Comparison of ENCODE assay signal across 25 mouse cellular contexts in the genomic region with DNA sequence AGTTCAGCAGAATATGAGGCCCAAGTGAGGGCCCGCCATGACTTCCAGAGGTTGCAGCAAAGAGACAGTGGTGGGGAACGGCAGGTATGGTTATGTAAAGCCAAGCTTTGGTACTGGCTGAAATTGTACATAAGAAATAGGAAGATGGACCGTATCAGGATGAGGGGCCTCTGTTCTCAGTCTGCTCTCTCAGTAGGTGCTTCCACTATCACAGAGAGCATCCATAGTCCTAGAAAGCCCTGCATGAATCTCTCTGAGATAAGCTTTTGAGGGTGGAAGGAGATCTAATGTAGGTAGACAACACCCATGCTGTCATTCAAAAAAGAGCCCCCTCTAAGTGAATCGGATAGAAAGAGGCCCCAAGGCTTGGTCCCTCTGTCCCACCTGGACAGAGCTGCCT. TPM values are rescaled to one million over a fixed set of nuclear protein-coding genes. Genes with fewer than 3 reads are reported as not detected.
A peak's percentile ranks its signal among the peaks of the same experiment; 100 is the strongest.
DNase-seq lines count a peak whose midpoint lies in the region; ATAC-seq and TF ChIP-seq lines count a peak whose summit lies in the region.
"Had no signal": no experiment of that assay in that cellular context is flagged by ENCODE, and none has a peak within 500 bp of the region (broad histone marks: within the 10 kb centered on the region; RNA-seq: fewer than 3 reads in every experiment).

No protein-coding gene starts in this region.

- WGBS in liver, embryonic 11.5 days = 66% methylated on average over 4 of the region's 4 CpGs
- WGBS in liver, embryonic 14.5 days (ENCODE audit: insufficient replicate concordance) = 35% methylated on average over 4 of the region's 4 CpGs
- 72% methylated on average over 4 of the region's 4 CpGs for WGBS in liver, postnatal 0 days (ENCODE audit: insufficient replicate concordance)

- TF ChIP-seq EP300 in liver, embryonic 14.5 days (IDR thresholded peaks at IDR 0.05; ENCODE audit: low read depth) = peak; percentile 36
- TF ChIP-seq EP300 in liver, postnatal 0 days (IDR thresholded peaks at IDR 0.05; ENCODE audit: low read depth) = no peak

- no peak overlapping the region for H3K9ac ChIP-seq in liver, embryonic 11.5 days (ENCODE audit: low read depth, low read length)
- no peak overlapping the region for H3K9ac ChIP-seq in liver, embryonic 14.5 days (replicated peaks)
- no peak overlapping the region for H3K9ac ChIP-seq in liver, postnatal 0 days (replicated peaks)
- H3K9ac ChIP-seq: forebrain, embryonic 13.5 days; hindbrain, embryonic 12.5 days; hindbrain, embryonic 15.5 days had no signal

- H3K9me3 ChIP-seq in liver, embryonic 11.5 days (ENCODE audit: control insufficient read depth, low read length) = no peaks in the 10 kb centered on the region
- no peaks in the 10 kb centered on the region for H3K9me3 ChIP-seq in liver, embryonic 14.5 days (ENCODE audit: control insufficient read depth, low read length)
- H3K9me3 ChIP-seq in liver, postnatal 0 days (ENCODE audit: low read length) = no peaks in the 10 kb centered on the region
- H3K9me3 ChIP-seq: forebrain, embryonic 10.5 days; forebrain, embryonic 13.5 days; hindbrain, embryonic 12.5 days; hindbrain, embryonic 15.5 days had no signal

- no peak for DNase-seq in liver, embryonic 11.5 days (ENCODE audit: low spot score)
- DNase-seq in liver = no peak
- no peak for DNase-seq in liver, embryonic 14.5 days (ENCODE audit: low read depth in 3 of 3, low spot score in 3 of 3)
- DNase-seq in liver, postnatal 0 days = no peak
- DNase-seq in urinary bladder, adult 2 months (ENCODE audit: low spot score) = no peak
- no peak for DNase-seq in heart, adult 9 months (ENCODE audit: low spot score in 2 of 2)
- DNase-seq: adrenal gland, postnatal 10 days; adrenal gland, postnatal 36 days; cerebellum, adult 11 months; cerebellum, adult 2 months; cerebellum, postnatal 10 days; cerebellum, postnatal 36 days; gastrocnemius, postnatal 10 days; gastrocnemius, postnatal 36 days; heart, adult 2 months had no signal

- H3K36me3 ChIP-seq in liver, embryonic 11.5 days (ENCODE audit: control insufficient read depth, insufficient read depth, low read length) = no peaks in the 10 kb centered on the region
- no peaks in the 10 kb centered on the region for H3K36me3 ChIP-seq in liver, embryonic 14.5 days (replicated peaks; ENCODE audit: control insufficient read depth, insufficient read depth, low read depth)
- H3K36me3 ChIP-seq in liver, postnatal 0 days (replicated peaks; ENCODE audit: insufficient read depth, low read length) = no peaks in the 10 kb centered on the region
- H3K36me3 ChIP-seq: forebrain, embryonic 10.5 days; hindbrain, embryonic 12.5 days had no signal

- no peak overlapping the region for H3K27ac ChIP-seq in liver, embryonic 11.5 days (ENCODE audit: low read depth, low read length)
- no peak overlapping the region; the same call in 1 of the 2 replicates for H3K27ac ChIP-seq in liver, embryonic 14.5 days
- no peak overlapping the region for H3K27ac ChIP-seq in liver, postnatal 0 days (ENCODE audit: low read depth)
- H3K27ac ChIP-seq: forebrain, embryonic 10.5 days; forebrain, embryonic 13.5 days; heart, adult 2 months; hindbrain, embryonic 12.5 days; hindbrain, embryonic 15.5 days had no signal

- TF ChIP-seq CTCF in liver, embryonic 14.5 days (IDR thresholded peaks at IDR 0.05; ENCODE audit: low read depth) = no peak
- TF ChIP-seq CTCF in liver, postnatal 0 days (IDR thresholded peaks at IDR 0.05; ENCODE audit: low read depth) = no peak

- H3K4me2 ChIP-seq in liver, embryonic 11.5 days = peak overlapping the region; percentile 27
- peak overlapping the region; percentile 49 for H3K4me2 ChIP-seq in liver, embryonic 14.5 days (ENCODE audit: low read depth)
- H3K4me2 ChIP-seq in liver, postnatal 0 days (ENCODE audit: low read depth, low read length) = 0 out of 2 replicates have a peak overlapping the region, but pooled peaks have one; percentile 9
- H3K4me2 ChIP-seq: forebrain, embryonic 13.5 days; heart, embryonic 11.5 days; hindbrain, embryonic 12.5 days; hindbrain, embryonic 15.5 days had no signal

- H3K4me3 ChIP-seq in liver, embryonic 11.5 days (ENCODE audit: low read depth, low read length) = no peak overlapping the region
- no peak overlapping the region for H3K4me3 ChIP-seq in liver, embryonic 14.5 days (ENCODE audit: insufficient read depth in 1 of 2, low read depth in 2 of 2, low read length in 2 of 2)
- no peak overlapping the region for H3K4me3 ChIP-seq in liver, postnatal 0 days (ENCODE audit: low read depth, low read length)
- H3K4me3 ChIP-seq: forebrain, embryonic 10.5 days; forebrain, embryonic 13.5 days; heart, adult 2 months; hindbrain, embryonic 12.5 days; hindbrain, embryonic 15.5 days had no signal

- peak; percentile 52 for ATAC-seq in liver, embryonic 11.5 days (replicated peaks; ENCODE audit: low FRiP score)
- peak; percentile 50; the same call in 1 of the 2 replicates for ATAC-seq in liver, embryonic 14.5 days (ENCODE audit: insufficient read depth)
- ATAC-seq in liver, postnatal 0 days = no peak
- ATAC-seq: forebrain, embryonic 13.5 days; forebrain, embryonic 16.5 days; Patski had no signal

- peaks cover 31% of the 10 kb centered on the region for H3K4me1 ChIP-seq in liver, embryonic 11.5 days (replicated peaks; ENCODE audit: control insufficient read depth, insufficient read depth, low read length)
- H3K4me1 ChIP-seq in liver, embryonic 14.5 days (replicated peaks; ENCODE audit: control insufficient read depth in 2 of 2, insufficient read depth in 2 of 2, low read length in 1 of 2) = peaks cover 12 to 15% of the 10 kb centered on the region in 2 experiments
- no peaks in the 10 kb centered on the region; the same call in none of the 2 replicates for H3K4me1 ChIP-seq in liver, postnatal 0 days (ENCODE audit: insufficient read depth)

- peaks cover 38% of the 10 kb centered on the region for H3K27me3 ChIP-seq in liver, embryonic 11.5 days (replicated peaks; ENCODE audit: control insufficient read depth, insufficient read depth, low read length)
- H3K27me3 ChIP-seq in liver, embryonic 14.5 days (ENCODE audit: control insufficient read depth, insufficient read depth, low read length) = peaks cover 33% of the 10 kb centered on the region
- H3K27me3 ChIP-seq in liver, postnatal 0 days (ENCODE audit: insufficient read depth, low read length) = peaks cover 25% of the 10 kb centered on the region

RNA-seq across cellular contexts. Expression of a gene that starts 6.5 kb away (rescaled TPM):
- polyA plus RNA-seq in liver, embryonic 11.5 days (2014; fragmentation: Nextera tagmentation; extraction: Ambion mirVana) = 0.58 and 1.1 TPM in 2 replicates
- polyA plus RNA-seq in liver, embryonic 14.5 days (2012; rRNA removed) = 0.23 and 0.35 TPM in 2 replicates
- polyA plus RNA-seq in liver, embryonic 14.5 days (2014; fragmentation: Nextera tagmentation; extraction: Ambion mirVana) = 0.18 and 0.19 TPM in 2 replicates
- polyA plus RNA-seq in liver, postnatal 0 days (2015; fragmentation: Nextera tagmentation; extraction: Ambion mirVana) = not detected in 2 replicates
- polyA plus RNA-seq in urinary bladder, adult 2 months (2012; rRNA removed) = 4.1 and 7.0 TPM in 2 replicates
- polyA plus RNA-seq: heart, postnatal 0 days had no signal

RNA-seq across cellular contexts. Expression of a gene that starts 15.7 kb away (rescaled TPM):
- 42.7 and 44.6 TPM in 2 replicates for polyA plus RNA-seq in liver, embryonic 11.5 days (2014; fragmentation: Nextera tagmentation; extraction: Ambion mirVana)
- 9.4 and 10.3 TPM in 2 replicates for polyA plus RNA-seq in liver, embryonic 14.5 days (2012; rRNA removed)
- polyA plus RNA-seq in liver, embryonic 14.5 days (2014; fragmentation: Nextera tagmentation; extraction: Ambion mirVana) = 18.1 and 20.7 TPM in 2 replicates
- 20.4 and 23.3 TPM in 2 replicates for polyA plus RNA-seq in liver, postnatal 0 days (2015; fragmentation: Nextera tagmentation; extraction: Ambion mirVana)
- 7.5 and 10.4 TPM in 2 replicates for polyA plus RNA-seq in urinary bladder, adult 2 months (2012; rRNA removed)

RNA-seq across cellular contexts. Expression of a gene that starts 15.7 kb away (rescaled TPM):
- 0.05 TPM in 1 of 2 replicates, not detected in the other for polyA plus RNA-seq in liver, embryonic 11.5 days (2014; fragmentation: Nextera tagmentation; extraction: Ambion mirVana)
- 0.04 and 0.08 TPM in 2 replicates for polyA plus RNA-seq in liver, embryonic 14.5 days (2012; rRNA removed)
- polyA plus RNA-seq in liver, embryonic 14.5 days (2014; fragmentation: Nextera tagmentation; extraction: Ambion mirVana) = not detected in 2 replicates
- not detected in 2 replicates for polyA plus RNA-seq in liver, postnatal 0 days (2015; fragmentation: Nextera tagmentation; extraction: Ambion mirVana)
- polyA plus RNA-seq in urinary bladder, adult 2 months (2012; rRNA removed) = not detected in 2 replicates
- polyA plus RNA-seq: cerebellum, adult 2 months; cortical plate, adult 2 months; embryonic facial prominence, embryonic 11.5 days; forebrain, embryonic 10.5 days; forebrain, embryonic 16.5 days; heart, embryonic 11.5 days; heart, postnatal 0 days; hindbrain, embryonic 12.5 days; hindbrain, embryonic 15.5 days had no signal

RNA-seq across cellular contexts. Expression of a gene that starts 15.8 kb away (rescaled TPM):
- polyA plus RNA-seq in liver, embryonic 11.5 days (2014; fragmentation: Nextera tagmentation; extraction: Ambion mirVana) = 55.7 and 58.6 TPM in 2 replicates
- polyA plus RNA-seq in liver, embryonic 14.5 days (2012; rRNA removed) = 9.3 and 12.7 TPM in 2 replicates
- 21.7 and 23.6 TPM in 2 replicates for polyA plus RNA-seq in liver, embryonic 14.5 days (2014; fragmentation: Nextera tagmentation; extraction: Ambion mirVana)
- polyA plus RNA-seq in liver, postnatal 0 days (2015; fragmentation: Nextera tagmentation; extraction: Ambion mirVana) = 18.6 and 19.0 TPM in 2 replicates
- polyA plus RNA-seq in urinary bladder, adult 2 months (2012; rRNA removed) = 12.4 and 16.1 TPM in 2 replicates

RNA-seq across cellular contexts. Expression of a gene that starts 25.4 kb away (rescaled TPM):
- polyA plus RNA-seq in liver, embryonic 11.5 days (2014; fragmentation: Nextera tagmentation; extraction: Ambion mirVana) = 0.47 and 0.59 TPM in 2 replicates
- polyA plus RNA-seq in liver, embryonic 14.5 days (2012; rRNA removed) = 0.32 and 0.38 TPM in 2 replicates
- polyA plus RNA-seq in liver, embryonic 14.5 days (2014; fragmentation: Nextera tagmentation; extraction: Ambion mirVana) = 0.19 and 0.32 TPM in 2 replicates
- 0.11 and 0.13 TPM in 2 replicates for polyA plus RNA-seq in liver, postnatal 0 days (2015; fragmentation: Nextera tagmentation; extraction: Ambion mirVana)
- polyA plus RNA-seq in urinary bladder, adult 2 months (2012; rRNA removed) = 1.8 and 1.9 TPM in 2 replicates
